Mouse (Mus musculus): ENCODE results near the gene Pi4kb. TPM values are rescaled to one million over a fixed set of nuclear protein-coding genes. Genes with fewer than 3 reads are reported as not detected.
A peak's percentile ranks its signal among the peaks of the same experiment; 100 is the strongest.

The Pi4kb gene
- polyA plus RNA-seq, 1 experiment from 2014 or later = 19.3 TPM

DNA sequence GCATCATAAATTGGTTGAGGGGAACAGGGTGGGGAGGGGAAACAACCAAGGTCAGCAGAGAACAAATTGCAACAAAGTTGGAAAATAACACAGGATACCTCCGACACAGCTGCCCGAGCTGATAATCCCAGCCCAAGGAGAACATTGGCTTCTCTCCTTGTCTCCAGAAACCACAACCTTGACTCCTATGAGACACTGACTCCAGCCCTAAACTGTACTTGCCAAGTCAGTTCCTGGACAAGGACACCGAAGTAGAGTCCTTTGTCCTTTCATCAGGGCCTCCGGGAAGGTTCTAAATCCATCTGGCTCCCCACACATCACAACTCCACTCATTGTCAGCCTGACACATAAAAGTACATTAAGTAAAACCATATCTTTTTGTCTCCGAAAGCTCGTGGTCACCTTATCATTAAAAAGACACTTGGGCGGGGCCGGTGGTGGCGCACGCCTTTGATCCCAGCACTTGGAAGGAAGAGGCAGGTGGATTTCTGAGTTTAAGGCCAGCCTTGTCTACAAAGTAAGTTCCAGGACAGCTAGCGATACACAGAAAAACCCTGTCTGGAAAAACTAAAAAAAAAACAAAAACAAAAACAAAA lies 72.0 kb downstream of the Pi4kb start:
- WGBS = 76% methylated on average over 11 of the region's 11 CpGs
- Histone ChIP-seq H3K27ac (no peak overlapping the region), H3K4me1 (no peaks in the 10 kb centered on the region), H3K9ac (no peak overlapping the region), H3K27me3 (replicated peaks) (no peaks in the 10 kb centered on the region), H3K36me3 (no peaks in the 10 kb centered on the region), H3K4me3 (replicated peaks) (no peak overlapping the region), H3K9me3 (no peaks in the 10 kb centered on the region), H3K4me2 (no peak overlapping the region)
- no peak for ATAC-seq (ENCODE audit: insufficient read depth, low FRiP score, low read depth)

DNA sequence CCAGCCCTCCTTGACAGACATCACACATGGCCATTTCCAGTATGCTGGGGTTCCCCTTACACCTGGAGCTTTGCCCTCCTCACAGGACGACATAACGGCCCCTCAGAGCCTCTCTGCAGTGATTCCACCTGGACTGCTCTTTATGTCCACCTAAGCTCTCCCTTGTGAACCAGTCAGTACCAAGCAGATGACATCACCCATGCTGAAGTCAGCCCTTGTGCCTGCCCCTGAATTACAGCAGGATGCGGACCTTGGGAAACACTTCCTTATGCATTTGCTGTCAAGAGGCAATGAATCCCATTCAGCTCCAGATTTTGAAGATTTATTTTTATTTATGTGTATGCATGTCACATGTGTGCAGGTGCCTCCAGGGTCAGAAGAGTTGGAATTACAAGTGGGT lies 73.4 kb downstream of the Pi4kb start:
- Histone ChIP-seq H3K36me3 (no peaks in the 10 kb centered on the region), H3K27ac (no peak overlapping the region), H3K4me3 (replicated peaks) (no peak overlapping the region), H3K27me3 (replicated peaks) (no peaks in the 10 kb centered on the region), H3K9ac (no peak overlapping the region), H3K9me3 (no peaks in the 10 kb centered on the region), H3K4me1 (no peaks in the 10 kb centered on the region), H3K4me2 (no peak overlapping the region)
- whole genome bisulfite sequencing = 60% methylated on average over 3 of the region's 3 CpGs
- ATAC-seq (ENCODE audit: insufficient read depth, low FRiP score, low read depth) = no peak

DNA sequence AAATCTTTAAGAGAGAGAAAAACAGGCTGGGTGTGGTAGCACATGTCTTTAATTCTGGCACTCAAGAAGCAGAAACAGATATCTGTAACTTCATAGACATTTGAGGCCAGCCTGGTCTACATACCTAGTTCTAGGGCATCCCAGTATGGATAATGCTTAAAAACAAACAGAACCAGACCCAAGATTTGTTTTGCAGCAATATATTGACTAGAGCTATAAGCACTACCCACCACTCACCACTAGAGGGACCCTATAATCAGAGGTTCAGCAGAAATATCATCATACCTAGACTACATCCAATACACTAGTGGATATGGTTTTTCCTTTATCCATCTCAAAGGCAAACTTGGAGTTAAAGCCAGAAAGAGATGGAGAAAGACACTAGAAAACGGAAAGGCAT lies 78.4 kb downstream of the Pi4kb start:
- no peak for ATAC-seq (ENCODE audit: insufficient read depth, low FRiP score, low read depth)
- no peak overlapping the region for H3K9ac ChIP-seq
- no peaks in the 10 kb centered on the region for H3K27me3 ChIP-seq (replicated peaks)
- peaks cover 11% of the 10 kb centered on the region for H3K4me1 ChIP-seq
- peaks cover 1% of the 10 kb centered on the region; the same call in 1 of the 2 replicates for H3K36me3 ChIP-seq
- H3K9me3 ChIP-seq = no peaks in the 10 kb centered on the region
- no peak overlapping the region for H3K4me2 ChIP-seq
- no peak overlapping the region for H3K4me3 ChIP-seq (replicated peaks)
- 48% methylated on average over 1 of the region's 1 CpGs for WGBS
- no peak overlapping the region for H3K27ac ChIP-seq

DNA sequence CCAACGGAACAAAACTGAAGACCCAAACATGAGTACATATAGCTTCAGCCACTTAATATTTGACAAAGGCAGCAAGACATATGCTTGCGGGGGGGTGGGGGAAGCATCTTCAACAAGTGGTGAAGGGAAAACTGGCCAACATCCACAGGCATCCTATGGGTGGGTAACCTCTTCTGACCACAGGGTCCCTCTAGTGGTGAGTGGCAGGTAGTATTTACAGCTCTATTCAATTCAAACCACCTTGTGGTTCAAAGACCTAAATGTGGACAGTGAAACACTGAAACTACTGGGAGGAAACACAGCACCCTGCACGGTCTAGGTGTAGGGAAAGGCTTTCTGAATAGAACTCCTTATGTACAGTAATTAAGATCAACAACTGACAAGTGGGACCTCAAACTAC lies 79.2 kb downstream of the Pi4kb start:
- Histone ChIP-seq H3K4me3 (replicated peaks) (no peak overlapping the region), H3K4me1 (peaks cover 11% of the 10 kb centered on the region), H3K9me3 (no peaks in the 10 kb centered on the region), H3K27ac (no peak overlapping the region), H3K4me2 (no peak overlapping the region), H3K9ac (no peak overlapping the region), H3K27me3 (replicated peaks) (no peaks in the 10 kb centered on the region), H3K36me3 (peaks cover 4% of the 10 kb centered on the region; the same call in 1 of the 2 replicates)
- 34% methylated on average over 3 of the region's 3 CpGs for WGBS
- no peak for ATAC-seq (ENCODE audit: insufficient read depth, low FRiP score, low read depth)

GRCm38 (mm10) chr3:95054481-95055260 lies 80.1 kb downstream of the Pi4kb start:
- Histone ChIP-seq H3K4me2 (0 out of 2 replicates have a peak overlapping the region, but pooled peaks have one; percentile 29), H3K4me1 (peaks cover 11% of the 10 kb centered on the region), H3K9me3 (no peaks in the 10 kb centered on the region), H3K9ac (no peak overlapping the region), H3K36me3 (peaks cover 7% of the 10 kb centered on the region), H3K27me3 (replicated peaks) (no peaks in the 10 kb centered on the region), H3K27ac (peak overlapping the region; percentile 70), H3K4me3 (replicated peaks) (no peak overlapping the region)
- 20% methylated on average over 10 of the region's 10 CpGs for WGBS
- ATAC-seq (ENCODE audit: insufficient read depth, low FRiP score, low read depth) = peak; percentile 80

DNA sequence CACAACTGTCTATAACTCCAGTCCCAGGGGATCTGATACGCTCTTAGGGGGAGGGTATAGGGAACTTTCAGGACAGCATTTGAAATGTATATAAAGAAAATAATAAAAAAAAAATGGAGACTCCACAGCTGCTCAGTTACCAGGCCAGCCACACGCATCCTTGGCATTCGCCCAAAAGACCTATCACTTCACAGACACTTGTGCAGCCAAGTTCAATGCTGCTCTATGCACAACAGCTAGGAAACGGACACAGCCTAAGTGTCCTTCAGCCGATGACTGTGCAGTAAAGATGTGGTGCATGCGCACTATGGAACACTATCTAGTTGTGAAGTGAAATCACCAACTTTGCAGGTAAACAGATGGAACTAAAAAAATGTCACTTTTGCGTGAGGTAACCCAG lies 81.7 kb downstream of the Pi4kb start:
- no peak overlapping the region for H3K9ac ChIP-seq
- peaks cover 11% of the 10 kb centered on the region for H3K4me1 ChIP-seq
- 67% methylated on average over 7 of the region's 7 CpGs for WGBS
- no peaks in the 10 kb centered on the region for H3K27me3 ChIP-seq (replicated peaks)
- no peak overlapping the region for H3K4me2 ChIP-seq
- no peaks in the 10 kb centered on the region for H3K9me3 ChIP-seq
- no peak overlapping the region for H3K27ac ChIP-seq
- no peak overlapping the region for H3K4me3 ChIP-seq (replicated peaks)
- peaks cover 20% of the 10 kb centered on the region for H3K36me3 ChIP-seq
- ATAC-seq (ENCODE audit: insufficient read depth, low FRiP score, low read depth) = no peak

Small RNA genes within 50 kb of the gene (microRNA-seq; reads per million reads assigned to microRNA genes)
- gene Mir7013 = not detected

Other genes with a start within 250 kb of the Pi4kb start
- 51.0 and 56.7 TPM in 2 replicates for gene Cgn, start 188.2 kb upstream of the Pi4kb start, polyA plus RNA-seq (2015; fragmentation: Nextera tagmentation; extraction: Ambion mirVana)
- gene Pogz, start 137.2 kb upstream of the Pi4kb start, polyA plus RNA-seq (2015; fragmentation: Nextera tagmentation; extraction: Ambion mirVana) = 14.6 and 15.3 TPM in 2 replicates
- 315 and 328 TPM in 2 replicates for gene Psmb4, start 87.8 kb upstream of the Pi4kb start, polyA plus RNA-seq (2015; fragmentation: Nextera tagmentation; extraction: Ambion mirVana)
- gene Selenbp1, start 41.7 kb upstream of the Pi4kb start, polyA plus RNA-seq (2015; fragmentation: Nextera tagmentation; extraction: Ambion mirVana) = 109 and 122 TPM in 2 replicates
- 8.5 and 9.6 TPM in 2 replicates for gene Rfx5, start 20.7 kb upstream of the Pi4kb start, polyA plus RNA-seq (2015; fragmentation: Nextera tagmentation; extraction: Ambion mirVana)
- 19.3 and 22.0 TPM in 2 replicates for gene Zfp687, start 40.7 kb downstream of the Pi4kb start, polyA plus RNA-seq (2015; fragmentation: Nextera tagmentation; extraction: Ambion mirVana)
- 220 and 221 TPM in 2 replicates for gene Psmd4, start 67.9 kb downstream of the Pi4kb start, polyA plus RNA-seq (2015; fragmentation: Nextera tagmentation; extraction: Ambion mirVana)
- 17.0 and 17.5 TPM in 2 replicates for gene Pip5k1a, start 132.2 kb downstream of the Pi4kb start, polyA plus RNA-seq (2015; fragmentation: Nextera tagmentation; extraction: Ambion mirVana)
- 119 and 124 TPM in 2 replicates for gene Vps72, start 136.3 kb downstream of the Pi4kb start, polyA plus RNA-seq (2015; fragmentation: Nextera tagmentation; extraction: Ambion mirVana)
- gene Tmod4, start 149.7 kb downstream of the Pi4kb start, polyA plus RNA-seq (2015; fragmentation: Nextera tagmentation; extraction: Ambion mirVana) = 1.6 and 1.7 TPM in 2 replicates
- gene Scnm1, start 159.3 kb downstream of the Pi4kb start, polyA plus RNA-seq (2015; fragmentation: Nextera tagmentation; extraction: Ambion mirVana) = 59.1 and 62.7 TPM in 2 replicates
- 11.6 and 11.7 TPM in 2 replicates for gene Lysmd1, start 159.4 kb downstream of the Pi4kb start, polyA plus RNA-seq (2015; fragmentation: Nextera tagmentation; extraction: Ambion mirVana)
- 5.1 and 6.7 TPM in 2 replicates for gene Tnfaip8l2, start 167.6 kb downstream of the Pi4kb start, polyA plus RNA-seq (2015; fragmentation: Nextera tagmentation; extraction: Ambion mirVana)
- gene Sema6c, start 185.7 kb downstream of the Pi4kb start, polyA plus RNA-seq (2015; fragmentation: Nextera tagmentation; extraction: Ambion mirVana) = 5.9 and 6.9 TPM in 2 replicates
- 10.7 and 11.4 TPM in 2 replicates for gene Gabpb2, start 243.2 kb downstream of the Pi4kb start, polyA plus RNA-seq (2015; fragmentation: Nextera tagmentation; extraction: Ambion mirVana)

Data from stomach, embryonic 15.5 days (tissue).